Mouse (Mus musculus): ENCODE measurements at regions not wholly inside any gene's neighbourhood (a gene's known extent, or its start where the extent isn't known, plus 50 kb on each side); places are given as distances from the start of the nearest gene placed in this dataset.

- Histone ChIP-seq H3K4me3 (ENCODE audit: low read length) (no peak overlapping the region), H3K4me2 (ENCODE audit: low read depth, low read length) (no peak overlapping the region), H3K4me1 (ENCODE audit: control insufficient read depth, insufficient read depth, low read length) (no peaks in the 10 kb centered on the region), H3K27ac (ENCODE audit: low read length) (no peak overlapping the region), H3K27me3 (replicated peaks; ENCODE audit: control insufficient read depth, insufficient read depth, low read length) (no peaks in the 10 kb centered on the region), H3K36me3 (ENCODE audit: control insufficient read depth, insufficient read depth, low read length) (no peaks in the 10 kb centered on the region), H3K9me3 (ENCODE audit: control insufficient read depth, low read length) (no peaks in the 10 kb centered on the region), H3K9ac (ENCODE audit: low read depth, low read length) (no peak overlapping the region)
- WGBS = 82% methylated on average over 6 of the region's 6 CpGs
- ATAC-seq = no peak
Observed at GRCm38 (mm10) chr1:168764368-168764895, 332.4 kb upstream of the Pbx1 start.

- Histone ChIP-seq H3K9me3 (ENCODE audit: control insufficient read depth, low read length) (no peaks in the 10 kb centered on the region), H3K27ac (ENCODE audit: low read length) (no peak overlapping the region), H3K4me3 (ENCODE audit: low read length) (no peak overlapping the region), H3K36me3 (ENCODE audit: control insufficient read depth, insufficient read depth, low read length) (no peaks in the 10 kb centered on the region), H3K27me3 (replicated peaks; ENCODE audit: control insufficient read depth, insufficient read depth, low read length) (no peaks in the 10 kb centered on the region), H3K9ac (ENCODE audit: low read depth, low read length) (no peak overlapping the region), H3K4me2 (ENCODE audit: low read depth, low read length) (no peak overlapping the region), H3K4me1 (ENCODE audit: control insufficient read depth, insufficient read depth, low read length) (no peaks in the 10 kb centered on the region)
- ATAC-seq = no peak
- WGBS = 87% methylated on average over 2 of the region's 2 CpGs
Observed at GRCm38 (mm10) chr1:168761095-168761494, 329.0 kb upstream of the Pbx1 start.

GRCm38 (mm10) chr1:168760239-168760638 lies 328.2 kb upstream of the Pbx1 start:
- no peak overlapping the region for H3K4me2 ChIP-seq (ENCODE audit: low read depth, low read length)
- H3K36me3 ChIP-seq (ENCODE audit: control insufficient read depth, insufficient read depth, low read length) = no peaks in the 10 kb centered on the region
- H3K9me3 ChIP-seq (ENCODE audit: control insufficient read depth, low read length) = no peaks in the 10 kb centered on the region
- no peaks in the 10 kb centered on the region for H3K27me3 ChIP-seq (replicated peaks; ENCODE audit: control insufficient read depth, insufficient read depth, low read length)
- no peak for ATAC-seq
- H3K27ac ChIP-seq (ENCODE audit: low read length) = no peak overlapping the region
- H3K4me1 ChIP-seq (ENCODE audit: control insufficient read depth, insufficient read depth, low read length) = no peaks in the 10 kb centered on the region
- WGBS = 67% methylated on average over 1 of the region's 1 CpGs
- H3K4me3 ChIP-seq (ENCODE audit: low read length) = no peak overlapping the region
- no peak overlapping the region for H3K9ac ChIP-seq (ENCODE audit: low read depth, low read length)

GRCm38 (mm10) chr1:168758835-168759234 lies 326.8 kb upstream of the Pbx1 start:
- WGBS = 81% methylated on average over 2 of the region's 2 CpGs
- Histone ChIP-seq H3K9me3 (ENCODE audit: control insufficient read depth, low read length) (no peaks in the 10 kb centered on the region), H3K4me3 (ENCODE audit: low read length) (no peak overlapping the region), H3K4me1 (ENCODE audit: control insufficient read depth, insufficient read depth, low read length) (no peaks in the 10 kb centered on the region), H3K4me2 (ENCODE audit: low read depth, low read length) (no peak overlapping the region), H3K36me3 (ENCODE audit: control insufficient read depth, insufficient read depth, low read length) (no peaks in the 10 kb centered on the region), H3K27ac (ENCODE audit: low read length) (no peak overlapping the region), H3K9ac (ENCODE audit: low read depth, low read length) (no peak overlapping the region), H3K27me3 (replicated peaks; ENCODE audit: control insufficient read depth, insufficient read depth, low read length) (no peaks in the 10 kb centered on the region)
- ATAC-seq = 0 out of 2 replicates have a peak, but pooled peaks have one; percentile 48

- ATAC-seq = no peak
- no peak overlapping the region for H3K9ac ChIP-seq (ENCODE audit: low read depth, low read length)
- H3K27ac ChIP-seq (ENCODE audit: low read length) = no peak overlapping the region
- no peaks in the 10 kb centered on the region for H3K36me3 ChIP-seq (ENCODE audit: control insufficient read depth, insufficient read depth, low read length)
- no peak overlapping the region for H3K4me3 ChIP-seq (ENCODE audit: low read length)
- H3K4me2 ChIP-seq (ENCODE audit: low read depth, low read length) = no peak overlapping the region
- H3K27me3 ChIP-seq (replicated peaks; ENCODE audit: control insufficient read depth, insufficient read depth, low read length) = no peaks in the 10 kb centered on the region
- 68% methylated on average over 7 of the region's 7 CpGs for WGBS
- H3K9me3 ChIP-seq (ENCODE audit: control insufficient read depth, low read length) = no peaks in the 10 kb centered on the region
- no peaks in the 10 kb centered on the region for H3K4me1 ChIP-seq (ENCODE audit: control insufficient read depth, insufficient read depth, low read length)
Observed at GRCm38 (mm10) chr1:168754196-168754595, 322.1 kb upstream of the Pbx1 start.

- Histone ChIP-seq H3K36me3 (ENCODE audit: control insufficient read depth, insufficient read depth, low read length) (no peaks in the 10 kb centered on the region), H3K4me2 (ENCODE audit: low read depth, low read length) (no peak overlapping the region), H3K4me3 (ENCODE audit: low read length) (no peak overlapping the region), H3K9me3 (ENCODE audit: control insufficient read depth, low read length) (no peaks in the 10 kb centered on the region), H3K27me3 (replicated peaks; ENCODE audit: control insufficient read depth, insufficient read depth, low read length) (no peaks in the 10 kb centered on the region), H3K9ac (ENCODE audit: low read depth, low read length) (no peak overlapping the region), H3K4me1 (ENCODE audit: control insufficient read depth, insufficient read depth, low read length) (no peaks in the 10 kb centered on the region), H3K27ac (ENCODE audit: low read length) (no peak overlapping the region)
- no peak for ATAC-seq
- 82% methylated on average over 1 of the region's 1 CpGs for WGBS
Observed at GRCm38 (mm10) chr1:168743435-168743834, 311.4 kb upstream of the Pbx1 start.

GRCm38 (mm10) chr1:168738005-168738404 lies 305.9 kb upstream of the Pbx1 start:
- ATAC-seq = peak; percentile 62

GRCm38 (mm10) chr1:168737277-168737863 lies 305.3 kb upstream of the Pbx1 start:
- no peak overlapping the region for H3K4me3 ChIP-seq (ENCODE audit: low read length)
- no peaks in the 10 kb centered on the region for H3K4me1 ChIP-seq (ENCODE audit: control insufficient read depth, insufficient read depth, low read length)
- H3K9me3 ChIP-seq (ENCODE audit: control insufficient read depth, low read length) = no peaks in the 10 kb centered on the region
- H3K27ac ChIP-seq (ENCODE audit: low read length) = no peak overlapping the region; the same call in 1 of the 2 replicates
- no peak overlapping the region for H3K4me2 ChIP-seq (ENCODE audit: low read depth, low read length)
- H3K9ac ChIP-seq (ENCODE audit: low read depth, low read length) = no peak overlapping the region
- ATAC-seq = peak; percentile 96
- 62% methylated on average over 7 of the region's 7 CpGs for WGBS
- no peaks in the 10 kb centered on the region for H3K27me3 ChIP-seq (replicated peaks; ENCODE audit: control insufficient read depth, insufficient read depth, low read length)
- no peaks in the 10 kb centered on the region for H3K36me3 ChIP-seq (ENCODE audit: control insufficient read depth, insufficient read depth, low read length)

More at GRCm38 (mm10) chr1:168738005-168738404, 305.9 kb upstream of the Pbx1 start:
- H3K4me3 ChIP-seq (ENCODE audit: low read length) = no peak overlapping the region
- 57% methylated on average over 3 of the region's 3 CpGs for WGBS
- no peak overlapping the region for H3K9ac ChIP-seq (ENCODE audit: low read depth, low read length)
- no peaks in the 10 kb centered on the region for H3K27me3 ChIP-seq (replicated peaks; ENCODE audit: control insufficient read depth, insufficient read depth, low read length)
- no peaks in the 10 kb centered on the region for H3K36me3 ChIP-seq (ENCODE audit: control insufficient read depth, insufficient read depth, low read length)
- H3K4me1 ChIP-seq (ENCODE audit: control insufficient read depth, insufficient read depth, low read length) = no peaks in the 10 kb centered on the region
- H3K4me2 ChIP-seq (ENCODE audit: low read depth, low read length) = no peak overlapping the region
- H3K27ac ChIP-seq (ENCODE audit: low read length) = no peak overlapping the region
- H3K9me3 ChIP-seq (ENCODE audit: control insufficient read depth, low read length) = no peaks in the 10 kb centered on the region

GRCm38 (mm10) chr1:168733066-168733465 lies 301.0 kb upstream of the Pbx1 start:
- no peak overlapping the region for H3K4me3 ChIP-seq (ENCODE audit: low read length)
- no peaks in the 10 kb centered on the region for H3K27me3 ChIP-seq (replicated peaks; ENCODE audit: control insufficient read depth, insufficient read depth, low read length)
- no peaks in the 10 kb centered on the region for H3K36me3 ChIP-seq (ENCODE audit: control insufficient read depth, insufficient read depth, low read length)
- H3K27ac ChIP-seq (ENCODE audit: low read length) = no peak overlapping the region
- WGBS = 67% methylated on average over 5 of the region's 5 CpGs
- H3K4me2 ChIP-seq (ENCODE audit: low read depth, low read length) = no peak overlapping the region
- no peak for ATAC-seq
- no peak overlapping the region for H3K9ac ChIP-seq (ENCODE audit: low read depth, low read length)
- no peaks in the 10 kb centered on the region for H3K4me1 ChIP-seq (ENCODE audit: control insufficient read depth, insufficient read depth, low read length)
- no peaks in the 10 kb centered on the region for H3K9me3 ChIP-seq (ENCODE audit: control insufficient read depth, low read length)

- ATAC-seq = peak; percentile 23
- no peaks in the 10 kb centered on the region for H3K9me3 ChIP-seq (ENCODE audit: control insufficient read depth, low read length)
- H3K4me1 ChIP-seq (ENCODE audit: control insufficient read depth, insufficient read depth, low read length) = no peaks in the 10 kb centered on the region
- no peak overlapping the region for H3K9ac ChIP-seq (ENCODE audit: low read depth, low read length)
- WGBS = 36% methylated on average over 2 of the region's 2 CpGs
- peak overlapping the region; percentile 50 for H3K4me2 ChIP-seq (ENCODE audit: low read depth, low read length)
- H3K27ac ChIP-seq (ENCODE audit: low read length) = peak overlapping the region; percentile 92
- no peaks in the 10 kb centered on the region for H3K27me3 ChIP-seq (replicated peaks; ENCODE audit: control insufficient read depth, insufficient read depth, low read length)
- no peaks in the 10 kb centered on the region for H3K36me3 ChIP-seq (ENCODE audit: control insufficient read depth, insufficient read depth, low read length)
- peak overlapping the region; percentile 35 for H3K4me3 ChIP-seq (ENCODE audit: low read length)
Observed at GRCm38 (mm10) chr1:168709836-168710235, 277.8 kb upstream of the Pbx1 start.
